Mouse (Mus musculus) limb, embryonic 13.5 days (tissue): Measurements from ENCODE around the gene Fads2. TPM values are rescaled to one million over a fixed set of nuclear protein-coding genes. Genes with fewer than 3 reads are reported as not detected.
A peak's percentile ranks its signal among the peaks of the same experiment; 100 is the strongest.

ENCODE experiments used
- ATAC-seq: fragments of 200-750 bp; cut with Nextera tagmentation; 2 replicates; pipeline ENCODE4 v1.8.0; 2017; ENCODE audit warnings: low read depth, moderate number of reproducible peaks, moderate TSS enrichment; ENCODE audit not compliant: low FRiP score
- H3K27ac ChIP-seq: fragments of 300-500 bp; sonication (generic); 2 replicates; pipeline ENCODE4 v1.5.1; 2015; ENCODE audit warnings: inconsistent platforms, mild to moderate bottlenecking, moderate library complexity
- H3K27me3 ChIP-seq: fragments of 300-500 bp; sonication (generic); 2 replicates; pipeline ENCODE4 v1.6.1; 2015; ENCODE audit warnings: mild to moderate bottlenecking, inconsistent platforms
- H3K36me3 ChIP-seq: fragments of 300-500 bp; sonication (generic); 2 replicates; pipeline ENCODE4 v1.6.1; 2015; ENCODE audit warnings: inconsistent platforms, mild to moderate bottlenecking, moderate library complexity
- H3K4me1 ChIP-seq: fragments of 300-500 bp; sonication (generic); 2 replicates; pipeline ENCODE4 v1.6.1; 2015; ENCODE audit warnings: inconsistent platforms
- H3K4me2 ChIP-seq: fragments of 300-500 bp; sonication (generic); replicated peaks from 2 replicates; pipeline ENCODE4 v1.6.1; 2015; ENCODE audit warnings: inconsistent platforms, mild to moderate bottlenecking, moderate library complexity
- H3K4me3 ChIP-seq: fragments of 300-500 bp; sonication (generic); 2 replicates; pipeline ENCODE4 v1.5.1; 2015; ENCODE audit warnings: moderate library complexity, mild to moderate bottlenecking, inconsistent platforms
- H3K9ac ChIP-seq: fragments of 300-500 bp; sonication (generic); 2 replicates; pipeline ENCODE4 v1.6.1; 2015; ENCODE audit warnings: mild to moderate bottlenecking, inconsistent platforms
- H3K9me3 ChIP-seq: fragments of 300-500 bp; sonication (generic); 2 replicates; pipeline ENCODE4 v1.6.1; 2016; ENCODE audit warnings: inconsistent platforms
- WGBS: fragments of 180-500 bp; shearing (Covaris S2); methylation state at CpG from one replicate; pipeline ENCODE4 v1.1.7; 2015; 5-methylcytosine and 5-hydroxymethylcytosine counted together
- polyA plus RNA-seq: library from polyadenylated mRNA; unstranded; fragments of >200 nt; fragmentation: Nextera tagmentation; extraction: Ambion mirVana; gene quantifications from 2 replicates; pipeline ENCODE4 v1.2.1, GENCODE M21; 2015

Fads2 gene
- polyA plus RNA-seq, 1 experiment from 2014 or later: 93.2 TPM

GRCm38 (mm10) chr19:10122021-10122631 lies 20.6 kb upstream of the Fads2 start:
- ATAC-seq: no peak
- H3K27ac ChIP-seq: no peak overlapping the region

GRCm38 (mm10) chr19:10116641-10117040 lies 15.1 kb upstream of the Fads2 start:
- Histone ChIP-seq H3K4me2 (no peak overlapping the region), H3K4me1 (no peaks in the 10 kb centered on the region; the same call in 1 of the 2 replicates), H3K36me3 (no peaks in the 10 kb centered on the region), H3K9ac (no peak overlapping the region), H3K27ac (no peak overlapping the region), H3K9me3 (no peaks in the 10 kb centered on the region), H3K27me3 (no peaks in the 10 kb centered on the region), H3K4me3 (no peak overlapping the region)
- 79% methylated on average over 3 of the region's 3 CpGs for WGBS
- ATAC-seq: no peak

More at GRCm38 (mm10) chr19:10122021-10122631, 20.6 kb upstream of the Fads2 start:
- Histone ChIP-seq H3K9me3 (no peaks in the 10 kb centered on the region), H3K4me2 (no peak overlapping the region), H3K27me3 (no peaks in the 10 kb centered on the region), H3K9ac (no peak overlapping the region), H3K4me3 (no peak overlapping the region), H3K4me1 (0 out of 2 replicates have a peak, but pooled peaks cover 3% of the 10 kb centered on the region), H3K36me3 (no peaks in the 10 kb centered on the region)
- WGBS: 78% methylated on average over 5 of the region's 5 CpGs

- WGBS: 79% methylated on average over 6 of the region's 6 CpGs
- Histone ChIP-seq H3K9ac (no peak overlapping the region), H3K4me2 (no peak overlapping the region), H3K27ac (no peak overlapping the region), H3K4me1 (no peaks in the 10 kb centered on the region; the same call in 1 of the 2 replicates), H3K9me3 (no peaks in the 10 kb centered on the region), H3K36me3 (no peaks in the 10 kb centered on the region), H3K27me3 (no peaks in the 10 kb centered on the region), H3K4me3 (no peak overlapping the region)
- ATAC-seq: no peak
Observed at GRCm38 (mm10) chr19:10115373-10116158, 14.0 kb upstream of the Fads2 start.

GRCm38 (mm10) chr19:10112956-10113355 lies 11.4 kb upstream of the Fads2 start:
- no peaks in the 10 kb centered on the region for H3K9me3 ChIP-seq
- ATAC-seq: no peak
- H3K27me3 ChIP-seq: no peaks in the 10 kb centered on the region
- H3K36me3 ChIP-seq: no peaks in the 10 kb centered on the region
- 63% methylated on average over 4 of the region's 4 CpGs for WGBS
- H3K27ac ChIP-seq: no peak overlapping the region
- no peak overlapping the region for H3K9ac ChIP-seq
- H3K4me3 ChIP-seq: no peak overlapping the region
- H3K4me1 ChIP-seq: no peaks in the 10 kb centered on the region; the same call in 1 of the 2 replicates
- no peak overlapping the region for H3K4me2 ChIP-seq

- Histone ChIP-seq H3K27me3 (no peaks in the 10 kb centered on the region), H3K36me3 (no peaks in the 10 kb centered on the region), H3K27ac (no peak overlapping the region), H3K4me2 (no peak overlapping the region), H3K9me3 (no peaks in the 10 kb centered on the region), H3K9ac (no peak overlapping the region), H3K4me3 (no peak overlapping the region), H3K4me1 (no peaks in the 10 kb centered on the region)
- 84% methylated on average over 2 of the region's 2 CpGs for WGBS
- no peak for ATAC-seq
Observed at GRCm38 (mm10) chr19:10108666-10109065, 7.1 kb upstream of the Fads2 start.

GRCm38 (mm10) chr19:10108129-10108528 lies 6.6 kb upstream of the Fads2 start:
- H3K36me3 ChIP-seq: no peaks in the 10 kb centered on the region
- 91% methylated on average over 1 of the region's 1 CpGs for WGBS
- H3K4me3 ChIP-seq: no peak overlapping the region
- no peaks in the 10 kb centered on the region for H3K9me3 ChIP-seq
- no peaks in the 10 kb centered on the region for H3K4me1 ChIP-seq
- H3K27ac ChIP-seq: no peak overlapping the region
- H3K4me2 ChIP-seq: no peak overlapping the region
- no peak for ATAC-seq
- H3K27me3 ChIP-seq: no peaks in the 10 kb centered on the region
- no peak overlapping the region for H3K9ac ChIP-seq

GRCm38 (mm10) chr19:10107051-10107611 lies 5.6 kb upstream of the Fads2 start:
- Histone ChIP-seq H3K9me3 (no peaks in the 10 kb centered on the region), H3K4me3 (no peak overlapping the region), H3K27ac (no peak overlapping the region), H3K4me2 (no peak overlapping the region), H3K27me3 (no peaks in the 10 kb centered on the region), H3K4me1 (peaks cover 7% of the 10 kb centered on the region), H3K9ac (no peak overlapping the region), H3K36me3 (no peaks in the 10 kb centered on the region)
- no peak for ATAC-seq
- WGBS: 84% methylated on average over 5 of the region's 5 CpGs

- Histone ChIP-seq H3K9ac (no peak overlapping the region), H3K4me2 (no peak overlapping the region), H3K27me3 (no peaks in the 10 kb centered on the region), H3K9me3 (no peaks in the 10 kb centered on the region), H3K36me3 (no peaks in the 10 kb centered on the region), H3K27ac (no peak overlapping the region), H3K4me1 (peaks cover 9% of the 10 kb centered on the region), H3K4me3 (no peak overlapping the region)
- no peak for ATAC-seq
- WGBS: 78% methylated on average over 2 of the region's 2 CpGs
Observed at GRCm38 (mm10) chr19:10106634-10107033, 5.1 kb upstream of the Fads2 start.

GRCm38 (mm10) chr19:10105034-10105493 lies 3.5 kb upstream of the Fads2 start:
- Histone ChIP-seq H3K4me1 (peaks cover 12% of the 10 kb centered on the region), H3K4me2 (no peak overlapping the region), H3K27ac (no peak overlapping the region), H3K9me3 (no peaks in the 10 kb centered on the region), H3K36me3 (no peaks in the 10 kb centered on the region), H3K9ac (no peak overlapping the region), H3K4me3 (no peak overlapping the region), H3K27me3 (no peaks in the 10 kb centered on the region)
- WGBS: 77% methylated on average over 10 of the region's 10 CpGs
- ATAC-seq: no peak

GRCm38 (mm10) chr19:10104234-10104633 lies 2.7 kb upstream of the Fads2 start:
- no peaks in the 10 kb centered on the region for H3K9me3 ChIP-seq
- peaks cover 20% of the 10 kb centered on the region for H3K4me1 ChIP-seq
- no peak for ATAC-seq
- no peak overlapping the region for H3K4me2 ChIP-seq
- H3K4me3 ChIP-seq: no peak overlapping the region
- no peak overlapping the region for H3K27ac ChIP-seq
- 85% methylated on average over 6 of the region's 6 CpGs for WGBS
- H3K9ac ChIP-seq: no peak overlapping the region
- H3K36me3 ChIP-seq: 0 out of 2 replicates have a peak, but pooled peaks cover under 1% of the 10 kb centered on the region
- no peaks in the 10 kb centered on the region for H3K27me3 ChIP-seq

GRCm38 (mm10) chr19:10102054-10102700 lies 631 bp upstream of the Fads2 start:
- WGBS: 4% methylated on average over 23 of the region's 25 CpGs
- H3K27ac ChIP-seq: peak overlapping the region; percentile 91
- H3K27me3 ChIP-seq: no peaks in the 10 kb centered on the region
- ATAC-seq: no peak; the same call in 1 of the 2 replicates
- H3K4me1 ChIP-seq: peaks cover 39% of the 10 kb centered on the region
- H3K9ac ChIP-seq: peak overlapping the region; percentile 79
- no peaks in the 10 kb centered on the region for H3K9me3 ChIP-seq
- peak overlapping the region; percentile 72 for H3K4me2 ChIP-seq
- peak overlapping the region; percentile 79 for H3K4me3 ChIP-seq
- peaks cover 19% of the 10 kb centered on the region for H3K36me3 ChIP-seq

- 0% methylated on average over 20 of the region's 21 CpGs for WGBS
Observed at GRCm38 (mm10) chr19:10100631-10101071, 895 bp downstream of the Fads2 start.

More at GRCm38 (mm10) chr19:10100631-10101071, 895 bp downstream of the Fads2 start:
- no peaks in the 10 kb centered on the region for H3K9me3 ChIP-seq
- H3K4me1 ChIP-seq: peaks cover 48% of the 10 kb centered on the region
- ATAC-seq: peak; percentile 35; the same call in 1 of the 2 replicates
- peaks cover 33% of the 10 kb centered on the region for H3K36me3 ChIP-seq
- no peaks in the 10 kb centered on the region for H3K27me3 ChIP-seq
- H3K4me3 ChIP-seq: peak overlapping the region; percentile 79
- peak overlapping the region; percentile 72 for H3K4me2 ChIP-seq
- peak overlapping the region; percentile 91 for H3K27ac ChIP-seq
- peak overlapping the region; percentile 79 for H3K9ac ChIP-seq
